Mouse (Mus musculus): Measurements from ENCODE around the gene Pdha1.

DNA sequence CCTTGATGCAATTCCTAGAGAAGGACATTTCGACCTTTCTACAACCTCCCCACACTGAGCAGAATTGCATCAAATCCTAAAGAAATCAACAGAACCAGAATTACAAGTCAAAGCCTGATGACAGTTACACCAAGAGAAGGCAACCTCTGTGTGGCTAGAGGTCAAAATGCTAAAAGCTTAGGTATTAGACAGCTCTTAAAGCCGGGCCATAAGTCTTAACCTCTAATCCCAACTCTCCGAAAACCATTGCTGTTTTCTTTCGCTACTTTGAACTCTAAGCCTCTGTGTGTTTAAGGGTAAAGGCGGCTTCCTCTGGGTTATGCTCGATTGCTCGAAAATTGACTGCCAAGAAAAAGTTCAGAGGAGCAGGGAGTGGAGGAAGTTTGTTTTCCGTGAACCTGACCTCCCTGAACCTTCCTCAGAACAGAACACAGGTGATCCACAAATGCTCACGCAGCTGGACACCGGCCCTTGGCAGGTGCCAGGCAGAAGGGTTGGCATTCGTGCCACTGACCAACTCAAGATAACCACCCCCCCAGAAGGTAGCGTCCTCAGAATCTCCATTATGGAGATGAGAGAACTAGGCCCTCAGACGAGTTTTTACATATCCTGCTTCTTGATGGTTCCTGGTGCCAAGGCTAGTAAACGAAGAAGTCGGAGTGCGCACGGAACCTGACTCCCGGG is 894 bp downstream of the Pdha1 start:
- TF ChIP-seq CTCF (IDR thresholded peaks at IDR 0.05; ENCODE audit: control insufficient read depth, insufficient read depth, low read length), result no peak
- TF ChIP-seq POLR2A (IDR thresholded peaks at IDR 0.05; ENCODE audit: borderline replicate concordance, control insufficient read depth, low read depth, low read length), result no peak
